Mouse (Mus musculus): Measurements from ENCODE around the gene Tmem128.

The Tmem128 gene

DNA sequence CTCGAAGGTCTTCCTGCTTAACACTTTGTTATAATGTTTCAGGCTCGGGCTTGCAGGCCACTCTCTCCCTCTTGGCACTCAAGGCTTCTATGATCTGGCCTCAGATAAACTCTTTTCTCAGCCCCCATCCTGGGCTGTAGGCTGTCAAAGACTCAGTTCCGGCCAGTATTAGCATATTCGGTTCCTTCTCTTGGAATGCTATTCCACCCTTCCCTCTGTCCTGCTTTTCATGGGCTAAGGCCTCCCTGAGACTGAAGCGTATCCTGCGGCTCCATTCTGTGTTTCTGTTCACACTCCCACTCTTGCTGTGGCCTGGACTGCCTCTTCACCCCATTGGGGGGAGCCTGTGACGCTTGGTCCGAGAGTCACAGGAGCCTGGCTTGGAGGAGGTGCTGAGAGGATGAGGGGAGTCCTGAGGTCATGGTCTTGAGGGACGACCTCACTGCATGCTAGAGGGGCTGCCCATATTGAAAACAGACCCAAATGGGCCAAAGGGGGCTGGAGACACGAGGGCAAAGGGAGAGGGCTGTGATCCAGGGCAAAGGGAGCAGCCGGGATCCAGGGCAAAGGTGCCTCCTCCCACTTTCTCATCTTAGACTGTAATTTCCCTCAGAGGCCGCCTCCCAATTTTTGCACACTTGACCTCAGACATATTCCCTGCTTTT, 18.1 kb downstream of the Tmem128 start:
- DNase-seq, result peak; percentile 14

DNA sequence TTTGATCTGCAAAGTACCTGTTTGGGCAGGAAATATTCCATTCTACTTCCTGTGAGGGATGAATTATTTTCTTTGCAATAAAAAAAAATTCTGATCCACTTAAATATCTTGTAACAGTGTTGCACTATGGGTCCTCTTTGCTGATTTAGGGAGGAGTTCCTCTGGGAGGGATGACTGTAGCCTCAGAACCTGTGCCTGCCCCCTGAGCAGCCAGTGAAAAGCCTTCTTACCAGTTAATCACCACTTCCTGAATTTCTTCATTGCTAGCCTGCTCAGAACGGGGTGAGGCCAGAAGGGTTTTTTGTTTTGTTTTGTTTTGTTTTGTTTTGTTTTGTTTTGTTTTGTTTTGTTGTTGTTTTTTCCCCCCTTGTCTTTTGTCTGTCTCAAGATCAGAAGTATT, 20.1 kb downstream of the Tmem128 start:
- DNase-seq, result no peak

DNA sequence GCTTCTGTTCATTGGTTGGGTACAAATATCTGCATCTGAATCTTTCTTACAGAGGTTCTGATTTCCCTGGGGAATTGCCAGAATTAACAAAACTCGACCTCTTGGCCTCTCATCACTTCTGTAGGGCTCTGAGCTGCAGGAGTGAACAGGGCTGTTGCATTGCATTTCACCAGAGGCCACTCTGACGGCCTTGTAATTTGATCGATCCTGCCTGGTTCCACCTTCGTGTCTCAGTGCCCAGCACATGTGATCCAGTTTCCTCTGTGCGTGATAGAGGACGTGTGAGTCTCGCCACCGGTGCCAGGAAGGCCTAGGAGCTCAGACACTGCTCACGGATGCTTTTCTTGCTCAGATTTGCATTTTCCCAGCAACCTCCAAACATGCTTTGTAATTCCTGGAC, 25.7 kb downstream of the Tmem128 start:
- peak; percentile 33 for DNase-seq

DNA sequence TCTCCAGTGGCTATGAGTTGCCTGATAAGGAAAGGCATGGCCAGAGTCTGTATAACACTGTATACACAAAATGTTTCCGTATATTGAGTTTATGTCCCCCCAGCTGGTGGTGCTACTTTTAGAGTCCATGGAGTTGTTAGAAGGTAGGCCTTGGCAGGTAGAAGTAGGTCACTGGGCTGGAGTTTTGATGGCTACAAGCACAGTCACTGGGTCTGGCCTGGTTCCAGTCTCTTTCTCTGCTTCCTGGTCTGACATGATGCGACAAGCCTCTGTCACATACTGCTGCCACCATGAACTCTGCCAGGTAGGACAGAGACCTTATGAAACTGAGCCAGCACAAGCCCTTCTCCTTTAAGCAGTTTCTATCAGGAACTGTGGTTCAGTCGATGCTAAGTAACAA, 28.5 kb downstream of the Tmem128 start:
- DNase-seq, result no peak

DNA sequence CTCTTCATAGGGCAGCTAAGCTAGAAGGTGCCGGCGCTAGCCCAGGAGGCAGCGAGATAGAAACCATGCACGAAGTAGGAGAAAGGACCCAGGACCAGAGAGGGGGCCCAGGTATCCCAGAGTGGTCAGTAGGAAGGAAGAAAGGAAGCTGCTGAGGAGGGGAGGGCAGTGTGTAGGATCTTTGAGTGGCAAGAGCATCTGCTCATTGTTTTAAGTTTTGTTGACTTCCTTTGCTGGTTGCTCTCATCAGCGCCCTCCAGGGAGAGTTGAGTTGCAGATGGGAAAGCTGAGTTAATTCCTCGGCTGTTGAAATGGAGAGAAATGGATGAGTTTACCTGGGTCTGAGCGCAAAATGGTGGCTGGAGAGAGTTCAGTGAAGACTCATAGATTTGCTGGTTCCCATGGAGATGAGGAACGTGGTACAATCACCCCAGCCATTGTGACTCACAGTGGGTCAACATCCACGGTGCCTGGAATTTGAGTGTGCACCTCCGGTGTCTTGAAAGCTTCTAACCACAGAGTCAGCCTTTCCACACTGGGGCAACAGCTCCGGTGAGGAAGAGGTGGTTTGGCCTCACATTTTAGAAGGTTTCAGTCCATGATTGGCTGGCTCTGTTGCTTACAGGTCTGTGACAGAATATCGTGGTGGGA, 41.9 kb downstream of the Tmem128 start:
- no peak for DNase-seq

DNA sequence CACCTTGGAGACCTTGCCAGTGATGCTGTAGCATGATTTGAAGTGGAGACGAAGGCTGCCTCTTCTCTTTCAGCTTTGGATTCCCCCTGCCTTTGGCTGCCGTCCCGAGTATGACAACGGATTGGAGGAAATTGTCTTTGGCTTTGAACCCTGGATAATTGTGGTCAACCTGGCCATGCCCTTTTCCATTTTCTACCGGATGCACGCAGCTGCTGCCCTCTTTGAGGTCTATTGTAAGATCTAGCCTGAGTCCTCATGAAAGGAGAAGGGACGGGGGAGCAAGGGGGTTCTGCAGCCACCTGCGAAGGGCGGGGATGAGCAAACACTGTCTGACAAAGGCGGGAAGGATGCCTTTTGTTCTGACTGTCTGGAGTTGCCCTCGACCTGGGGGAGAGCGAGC, 42.7 kb downstream of the Tmem128 start:
- no peak for DNase-seq

DNA sequence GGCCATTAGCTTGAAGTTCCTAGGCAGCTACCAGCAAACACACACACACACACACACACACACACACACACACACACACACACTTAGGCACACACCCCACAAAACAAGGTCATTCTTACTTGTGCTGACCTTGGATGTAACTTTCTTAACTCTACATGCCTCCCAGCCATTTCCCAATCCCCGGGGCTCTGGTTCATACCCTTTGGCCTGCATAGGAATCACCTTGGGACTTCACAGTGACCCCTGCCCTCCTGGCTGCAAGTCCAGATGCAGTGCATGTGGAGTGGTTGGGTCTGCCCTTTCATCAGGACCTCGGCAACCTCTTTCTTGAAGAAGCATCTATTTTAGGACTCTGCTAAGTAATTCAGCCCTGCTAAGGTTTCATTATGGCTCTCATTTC, 45.3 kb downstream of the Tmem128 start:
- DNase-seq, result no peak

DNA sequence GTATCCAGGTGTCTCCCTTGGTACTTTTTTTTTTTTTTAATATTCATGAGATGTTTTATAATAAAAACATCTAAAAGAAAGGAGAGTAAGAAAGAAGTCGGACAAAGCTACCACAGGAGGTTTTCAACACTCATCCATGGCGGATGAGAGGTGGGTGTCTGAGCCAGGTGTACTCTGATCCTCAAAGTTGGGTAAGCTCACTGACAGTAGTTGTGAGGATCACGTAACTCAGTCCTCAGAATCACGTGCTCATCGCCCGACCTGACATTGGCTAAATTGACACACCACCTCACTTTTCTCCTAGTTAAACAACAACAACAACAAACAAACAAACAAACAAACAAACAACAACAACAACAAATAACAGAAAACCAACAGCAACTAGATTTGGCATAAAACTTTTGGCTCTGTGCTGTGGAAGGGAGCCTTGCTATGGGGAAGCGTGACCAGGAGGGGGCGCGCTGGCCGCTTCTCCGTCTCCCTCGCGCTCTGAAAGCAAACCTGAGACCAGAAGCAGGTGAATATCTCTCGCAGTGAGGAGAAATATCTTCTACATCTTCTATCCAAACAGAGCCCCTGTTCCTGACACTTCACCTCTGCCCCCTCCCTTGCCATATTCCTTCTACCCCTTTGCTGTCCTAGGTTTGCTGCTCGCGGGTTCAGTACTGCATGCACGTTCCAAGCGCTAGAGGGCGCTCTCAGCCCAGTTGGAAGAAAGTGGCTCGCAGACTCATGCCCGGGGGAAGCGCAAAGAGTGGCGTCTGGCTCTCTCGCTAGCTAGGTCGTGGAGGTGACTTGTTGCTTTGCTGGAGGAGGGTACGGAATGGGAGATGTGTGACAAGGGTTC, 47.5 kb downstream of the Tmem128 start:
- DNase-seq, result peak; percentile 94

DNA sequence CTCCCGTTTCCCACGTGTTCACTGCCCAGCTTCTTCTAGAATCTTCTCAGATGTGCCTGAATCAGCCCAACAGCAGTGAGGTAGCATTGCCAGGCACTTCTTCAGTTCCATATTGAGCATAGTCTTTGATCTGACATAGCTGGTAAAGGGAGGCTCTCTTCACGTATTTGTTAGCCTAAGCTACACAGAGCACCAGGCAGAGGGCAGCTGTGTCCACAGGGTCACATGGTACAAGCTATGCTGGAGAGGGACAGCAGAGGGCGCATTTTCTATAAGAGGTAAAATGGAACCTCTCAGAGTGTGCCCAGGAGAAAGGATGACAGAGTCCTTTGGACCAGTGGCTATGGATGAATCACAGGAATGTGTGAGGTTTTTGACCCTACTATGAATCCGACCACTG, 48.9 kb downstream of the Tmem128 start:
- DNase-seq, result peak; percentile 76

DNA sequence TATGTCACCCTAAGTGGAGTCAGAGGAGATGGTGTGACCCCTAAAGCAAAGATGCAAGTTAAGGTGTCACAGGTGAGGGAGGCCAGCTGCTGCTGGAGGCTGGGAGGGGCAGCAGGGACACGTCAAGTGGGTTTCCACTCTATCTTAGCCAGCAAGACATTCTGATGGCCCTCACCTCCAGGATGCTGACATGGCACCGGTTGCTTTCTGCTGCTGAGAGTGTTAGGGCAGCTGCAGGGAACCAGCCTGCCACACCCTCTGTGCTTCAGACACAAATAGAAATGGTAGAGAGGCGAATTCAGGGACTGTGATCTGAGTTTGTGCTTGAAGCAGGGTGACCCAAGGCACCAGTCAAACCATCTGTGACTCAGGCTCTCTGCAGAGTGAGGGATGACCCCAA, 49.8 kb downstream of the Tmem128 start:
- no peak for DNase-seq

Measured in embryo, embryonic 11 days (tissue).